Mouse (Mus musculus) cerebellum, adult 2 months (tissue): ENCODE measurements at regions not wholly inside any gene's neighbourhood (a gene's known extent, or its start where the extent isn't known, plus 50 kb on each side); places are given as distances from the start of the nearest gene placed in this dataset.
A peak's percentile ranks its signal among the peaks of the same experiment; 100 is the strongest.

Experiments used
- DNase-seq, 2 experiments: peaks; one replicate each; pipeline ENCODE4 v3.0.0; 2021
- H3K27ac ChIP-seq: fragments of 200-500 bp; 2 replicates; pipeline ENCODE4 v1.5.1; 2012; ENCODE audit warnings: low read length, control low read depth, inconsistent platforms; ENCODE audit not compliant: insufficient read depth
- H3K27me3 ChIP-seq: fragments of 200-500 bp; 2 replicates; pipeline ENCODE4 v1.6.1; 2012; ENCODE audit warnings: inconsistent platforms, mild to moderate bottlenecking, low read length, moderate library complexity; ENCODE audit not compliant: control insufficient read depth, insufficient read depth
- H3K4me1 ChIP-seq: fragments of 200-500 bp; 2 replicates; pipeline ENCODE4 v1.6.1; 2011; ENCODE audit warnings: low read length; ENCODE audit not compliant: control insufficient read depth, insufficient read depth
- H3K4me3 ChIP-seq: fragments of 200-500 bp; replicated peaks from 2 replicates; pipeline ENCODE3; 2011; ENCODE audit warnings: mild to moderate bottlenecking, low read depth, low read length, control low read depth; ENCODE audit not compliant: insufficient read depth
- CTCF ChIP-seq: fragments of 200-500 bp; IDR thresholded peaks from 2 replicates; pipeline ENCODE4 v1.5.1; 2011; ENCODE audit warnings: low read depth, mild to moderate bottlenecking, control low read depth, low read length, moderate library complexity, borderline replicate concordance; ENCODE audit not compliant: insufficient read depth
- POLR2A ChIP-seq: fragments of 200-500 bp; IDR thresholded peaks from 2 replicates; pipeline ENCODE4 v1.6.1; 2011; ENCODE audit warnings: low read length, control low read depth, borderline replicate concordance; ENCODE audit not compliant: insufficient read depth
- WGBS: fragments of 180-500 bp; shearing (Covaris S2); methylation state at CpG from one replicate; pipeline ENCODE4 v1.1.7; 2018; 5-methylcytosine and 5-hydroxymethylcytosine counted together

- Histone ChIP-seq H3K27ac (no peak overlapping the region), H3K4me3 (no peak overlapping the region), H3K4me1 (peaks cover 2% of the 10 kb centered on the region; the same call in 1 of the 2 replicates), H3K27me3 (no peaks in the 10 kb centered on the region)
- whole genome bisulfite sequencing: 97% methylated on average over 1 of the region's 1 CpGs
- no peak for TF ChIP-seq POLR2A
- no peak for TF ChIP-seq CTCF
- no peak for DNase-seq
These were observed 612.0 kb downstream of the Ipmk start for GRCm38 (mm10) chr10:71959584-71959983.

- H3K4me3 ChIP-seq: no peak overlapping the region
- TF ChIP-seq CTCF (no peak), POLR2A (no peak)
- no peak overlapping the region for H3K27ac ChIP-seq
- WGBS: 11% methylated on average over 4 of the region's 4 CpGs
- DNase-seq: peak; percentile 37 to 71
- peaks cover 2% of the 10 kb centered on the region; the same call in 1 of the 2 replicates for H3K4me1 ChIP-seq
- no peaks in the 10 kb centered on the region for H3K27me3 ChIP-seq
These were observed 613.0 kb downstream of the Ipmk start for GRCm38 (mm10) chr10:71960422-71961089.

GRCm38 (mm10) chr10:71978035-71978434, 630.5 kb downstream of the Ipmk start:
- WGBS: 87% methylated on average over 3 of the region's 3 CpGs

GRCm38 (mm10) chr10:72002875-72003720, 651.5 kb upstream of the Zwint start:
- Histone ChIP-seq H3K4me3 (no peak overlapping the region), H3K27ac (no peak overlapping the region), H3K27me3 (no peaks in the 10 kb centered on the region), H3K4me1 (no peaks in the 10 kb centered on the region)
- 45% methylated on average over 9 of the region's 9 CpGs for WGBS
- no peak for TF ChIP-seq POLR2A
- TF ChIP-seq CTCF: no peak
- DNase-seq: no peak

More at GRCm38 (mm10) chr10:71978035-71978434, 630.5 kb downstream of the Ipmk start:
- no peak overlapping the region for H3K27ac ChIP-seq
- no peak overlapping the region for H3K4me3 ChIP-seq
- no peaks in the 10 kb centered on the region for H3K4me1 ChIP-seq
- no peaks in the 10 kb centered on the region for H3K27me3 ChIP-seq
- no peak for TF ChIP-seq CTCF
- no peak for TF ChIP-seq POLR2A
- DNase-seq: no peak
